Mouse (Mus musculus) embryonic facial prominence, embryonic 14.5 days (tissue): ENCODE measurements at regions not wholly inside any gene's neighbourhood (a gene's known extent, or its start where the extent isn't known, plus 50 kb on each side); places are given as distances from the start of the nearest gene placed in this dataset.

Experiments
- ATAC-seq: fragments of 200-750 bp; cut with Nextera tagmentation; 2 replicates; pipeline ENCODE4 v1.8.0; 2017; ENCODE audit warnings: low read depth, moderate number of reproducible peaks, moderate TSS enrichment
- DNase-seq: peaks from one replicate; pipeline ENCODE4 v3.0.0-alpha.2; 2015; ENCODE audit warnings: low spot score
- H3K27ac ChIP-seq: fragments of 300-500 bp; sonication (generic); replicated peaks from 2 replicates; pipeline ENCODE4 v1.5.1; 2014; ENCODE audit warnings: low read depth, mild to moderate bottlenecking, low read length, moderate library complexity
- H3K27me3 ChIP-seq: fragments of 300-500 bp; sonication (generic); replicated peaks from 2 replicates; pipeline ENCODE4 v1.6.1; 2014; ENCODE audit warnings: low read length; ENCODE audit not compliant: control insufficient read depth, insufficient read depth
- H3K36me3 ChIP-seq: fragments of 300-500 bp; sonication (generic); 2 replicates; pipeline ENCODE4 v1.6.1; 2014; ENCODE audit warnings: low read length, mixed read lengths; ENCODE audit not compliant: control insufficient read depth, insufficient read depth
- H3K4me1 ChIP-seq: fragments of 300-500 bp; sonication (generic); 2 replicates; pipeline ENCODE4 v1.6.1; 2014; ENCODE audit warnings: antibody characterized with exemption, low read length; ENCODE audit not compliant: control insufficient read depth, insufficient read depth
- H3K4me2 ChIP-seq: fragments of 300-500 bp; sonication (generic); 2 replicates; pipeline ENCODE4 v1.6.1; 2014; ENCODE audit warnings: low read depth, mild to moderate bottlenecking, low read length, moderate library complexity, mixed read lengths
- H3K4me3 ChIP-seq: fragments of 300-500 bp; sonication (generic); 2 replicates; pipeline ENCODE4 v1.5.1; 2014; ENCODE audit warnings: low read depth, mild to moderate bottlenecking, low read length
- H3K9ac ChIP-seq: fragments of 300-500 bp; sonication (generic); 2 replicates; pipeline ENCODE4 v1.6.1; 2014; ENCODE audit warnings: low read depth, mild to moderate bottlenecking, low read length, moderate library complexity, mixed read lengths
- H3K9me3 ChIP-seq: fragments of 300-500 bp; sonication (generic); 2 replicates; pipeline ENCODE4 v1.6.1; 2016; ENCODE audit warnings: low read length; ENCODE audit not compliant: control insufficient read depth
- WGBS: fragments of 180-500 bp; shearing (Covaris S2); extraction: QIAGEN DNeasy Blood & Tissue Kit; methylation state at CpG from one replicate; pipeline ENCODE4 v1.1.7; 2014; 5-methylcytosine and 5-hydroxymethylcytosine counted together

GRCm38 (mm10) chr19:56131556-56131955, 155.4 kb upstream of the Habp2 start:
- whole genome bisulfite sequencing: 65% methylated on average over 5 of the region's 5 CpGs
- Histone ChIP-seq H3K9ac (no peak overlapping the region), H3K4me2 (no peak overlapping the region), H3K4me1 (peaks cover 31% of the 10 kb centered on the region), H3K27ac (no peak overlapping the region), H3K4me3 (no peak overlapping the region), H3K9me3 (no peaks in the 10 kb centered on the region), H3K36me3 (no peaks in the 10 kb centered on the region), H3K27me3 (0 out of 2 replicates have a peak, but pooled peaks cover 7% of the 10 kb centered on the region)
- ATAC-seq: no peak
- DNase-seq: no peak

GRCm38 (mm10) chr19:56132911-56133562, 153.9 kb upstream of the Habp2 start:
- Histone ChIP-seq H3K4me3 (no peak overlapping the region), H3K4me1 (peaks cover 31% of the 10 kb centered on the region), H3K27ac (peak overlapping the region; percentile 22; the same call in 1 of the 2 replicates), H3K27me3 (0 out of 2 replicates have a peak, but pooled peaks cover 7% of the 10 kb centered on the region), H3K9me3 (no peaks in the 10 kb centered on the region), H3K9ac (no peak overlapping the region), H3K4me2 (peak overlapping the region; percentile 30; the same call in 1 of the 2 replicates), H3K36me3 (no peaks in the 10 kb centered on the region)
- DNase-seq (no peak), ATAC-seq (no peak)
- 24% methylated on average over 7 of the region's 7 CpGs for WGBS

DNA sequence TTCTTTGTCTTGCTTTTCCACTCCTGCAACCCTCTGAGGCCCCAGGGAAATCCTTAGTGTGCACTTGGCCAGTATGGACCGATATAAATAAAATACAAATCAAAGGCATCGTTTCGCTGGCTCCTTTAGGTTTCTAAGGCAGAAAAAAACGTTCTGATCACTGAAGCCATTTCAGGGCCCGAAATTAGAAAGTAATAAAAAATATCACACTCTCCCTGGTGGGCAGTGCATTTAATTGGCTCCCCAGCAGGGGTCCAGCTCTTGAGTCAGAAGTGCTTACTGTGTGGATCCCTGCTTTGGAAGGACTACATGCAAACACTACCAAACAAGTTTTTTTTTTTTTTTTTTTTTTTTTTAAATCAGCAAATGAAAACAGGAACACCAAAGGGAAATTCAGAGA, 153.4 kb upstream of the Habp2 start:
- H3K9ac ChIP-seq: no peak overlapping the region
- no peak overlapping the region for H3K4me3 ChIP-seq
- 20% methylated on average over 5 of the region's 5 CpGs for WGBS
- no peaks in the 10 kb centered on the region for H3K36me3 ChIP-seq
- peaks cover 31% of the 10 kb centered on the region for H3K4me1 ChIP-seq
- DNase-seq (no peak), ATAC-seq (0 out of 2 replicates have a peak, but pooled peaks have one; percentile 31)
- H3K4me2 ChIP-seq: peak overlapping the region; percentile 30
- no peaks in the 10 kb centered on the region for H3K9me3 ChIP-seq
- H3K27me3 ChIP-seq: 0 out of 2 replicates have a peak, but pooled peaks cover 7% of the 10 kb centered on the region
- H3K27ac ChIP-seq: no peak overlapping the region

- DNase-seq (peak; percentile 91), ATAC-seq (peak; percentile 95)
- Histone ChIP-seq H3K9ac (no peak overlapping the region), H3K27ac (no peak overlapping the region), H3K4me2 (peak overlapping the region; percentile 30), H3K4me3 (no peak overlapping the region), H3K4me1 (peaks cover 31% of the 10 kb centered on the region), H3K27me3 (0 out of 2 replicates have a peak, but pooled peaks cover 7% of the 10 kb centered on the region), H3K36me3 (no peaks in the 10 kb centered on the region), H3K9me3 (no peaks in the 10 kb centered on the region)
- WGBS: 14% methylated on average over 17 of the region's 17 CpGs
These were observed 152.7 kb upstream of the Habp2 start for GRCm38 (mm10) chr19:56134081-56134818.

GRCm38 (mm10) chr19:56135306-56135928, 151.5 kb upstream of the Habp2 start:
- H3K4me3 ChIP-seq: no peak overlapping the region
- no peaks in the 10 kb centered on the region for H3K9me3 ChIP-seq
- H3K27ac ChIP-seq: no peak overlapping the region
- DNase-seq (no peak), ATAC-seq (no peak)
- no peaks in the 10 kb centered on the region for H3K36me3 ChIP-seq
- 74% methylated on average over 7 of the region's 7 CpGs for WGBS
- 0 out of 2 replicates have a peak, but pooled peaks cover 4% of the 10 kb centered on the region for H3K27me3 ChIP-seq
- H3K9ac ChIP-seq: no peak overlapping the region
- H3K4me1 ChIP-seq: peaks cover 31% of the 10 kb centered on the region
- no peak overlapping the region for H3K4me2 ChIP-seq

DNA sequence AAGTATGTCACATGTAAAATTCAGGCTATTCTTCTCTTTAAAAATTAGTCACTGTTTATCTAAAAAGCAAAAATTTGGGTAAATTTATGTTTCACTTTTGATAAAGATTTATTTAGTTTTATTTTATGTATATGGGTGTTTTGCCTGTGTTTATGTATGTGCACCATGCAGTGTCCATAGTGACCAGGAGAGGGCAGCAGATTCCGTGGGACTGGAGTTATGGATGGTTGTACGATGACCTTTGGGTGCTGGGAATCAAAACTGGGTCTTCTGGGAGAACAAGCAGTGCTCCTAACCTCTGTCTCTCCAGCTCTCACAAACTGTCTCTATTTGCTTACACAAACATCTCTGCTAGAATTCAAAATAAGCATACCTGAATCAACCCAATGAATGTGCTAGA, 146.4 kb upstream of the Habp2 start:
- H3K27ac ChIP-seq: no peak overlapping the region
- no peaks in the 10 kb centered on the region for H3K27me3 ChIP-seq
- DNase-seq (no peak), ATAC-seq (no peak)
- no peaks in the 10 kb centered on the region for H3K4me1 ChIP-seq
- H3K4me3 ChIP-seq: no peak overlapping the region
- H3K4me2 ChIP-seq: no peak overlapping the region
- 72% methylated on average over 2 of the region's 2 CpGs for WGBS
- H3K9me3 ChIP-seq: peaks cover 17% of the 10 kb centered on the region
- no peaks in the 10 kb centered on the region for H3K36me3 ChIP-seq
- no peak overlapping the region for H3K9ac ChIP-seq

GRCm38 (mm10) chr19:56144221-56144620, 142.7 kb upstream of the Habp2 start:
- no peak overlapping the region for H3K9ac ChIP-seq
- DNase-seq (no peak), ATAC-seq (no peak)
- H3K4me2 ChIP-seq: no peak overlapping the region
- H3K4me1 ChIP-seq: no peaks in the 10 kb centered on the region
- peaks cover 17% of the 10 kb centered on the region for H3K9me3 ChIP-seq
- H3K4me3 ChIP-seq: no peak overlapping the region
- H3K36me3 ChIP-seq: no peaks in the 10 kb centered on the region
- H3K27me3 ChIP-seq: no peaks in the 10 kb centered on the region
- no peak overlapping the region for H3K27ac ChIP-seq
- 76% methylated on average over 5 of the region's 5 CpGs for WGBS

DNA sequence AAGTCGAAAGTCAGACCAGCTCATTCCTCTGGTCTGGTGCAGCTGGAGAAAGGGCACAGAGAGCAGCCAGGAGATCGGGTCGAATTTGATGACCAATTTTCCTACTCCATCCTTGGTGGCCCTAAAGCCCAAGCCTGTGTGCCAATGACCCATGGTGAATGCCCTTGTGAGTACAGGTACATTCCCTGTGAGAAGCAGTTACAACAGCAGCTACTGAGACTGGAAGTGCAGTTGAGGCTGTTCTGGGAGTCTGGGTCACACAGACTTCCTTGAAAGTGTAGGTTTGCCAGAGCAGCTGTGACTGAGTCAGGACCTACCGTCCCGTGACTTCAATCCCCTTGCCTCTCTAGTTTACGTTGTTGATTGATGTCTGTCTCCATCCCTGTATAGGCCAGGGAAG, 129.8 kb upstream of the Habp2 start:
- Histone ChIP-seq H3K4me1 (peaks cover 6% of the 10 kb centered on the region; the same call in 1 of the 2 replicates), H3K27ac (no peak overlapping the region), H3K4me3 (no peak overlapping the region), H3K9ac (no peak overlapping the region), H3K4me2 (no peak overlapping the region), H3K27me3 (no peaks in the 10 kb centered on the region), H3K9me3 (no peaks in the 10 kb centered on the region), H3K36me3 (no peaks in the 10 kb centered on the region)
- DNase-seq (no peak), ATAC-seq (no peak)
- WGBS: 53% methylated on average over 6 of the region's 6 CpGs
